Mouse (Mus musculus): ENCODE data around the gene Gm13279.
A peak's percentile ranks its signal among the peaks of the same experiment; 100 is the strongest.
"Not testable (repeated sequence)": the region's sequence is repeated elsewhere in the genome, so short reads cannot be mapped to it uniquely, and the experiment has no call there.

Gene Gm13279

GRCm38 (mm10) chr4:88797097-88797496 is at the start of gene Gm13279:
TSS of gene Gm13279 (plus strand) at chr4:88797397.
- not testable (repeated sequence) for DNase-seq

GRCm38 (mm10) chr4:88749926-88750325 is 47.3 kb upstream of the Gm13279 start:
- DNase-seq = no peak

GRCm38 (mm10) chr4:88754818-88755340 is 42.3 kb upstream of the Gm13279 start, which contains the start of gene Gm13271:
TSS of gene Gm13271 (plus strand) at chr4:88754868.
- peak; percentile 69 to 77 for DNase-seq

- peak in 1 of 2 experiments; percentile 27 for DNase-seq
These were observed 40.4 kb upstream of the Gm13279 start for GRCm38 (mm10) chr4:88756581-88757513.

- DNase-seq = peak; percentile 87 to 93
These were observed 39.6 kb upstream of the Gm13279 start for GRCm38 (mm10) chr4:88757628-88758031.

- DNase-seq = not testable (repeated sequence)
These were observed 38.4 kb upstream of the Gm13279 start for GRCm38 (mm10) chr4:88758751-88759150.

- peak in 1 of 2 experiments; percentile 48 for DNase-seq
These were observed 37.5 kb upstream of the Gm13279 start, which contains the start of gene Gm13283 for GRCm38 (mm10) chr4:88759610-88760268. TSS of gene Gm13283 (plus strand) at chr4:88760119.

- peak; percentile 73 to 76 for DNase-seq
These were observed 36.8 kb upstream of the Gm13279 start for GRCm38 (mm10) chr4:88760431-88760830.

- DNase-seq = peak; percentile 65 to 74
These were observed 35.4 kb upstream of the Gm13279 start for GRCm38 (mm10) chr4:88761776-88762175.

GRCm38 (mm10) chr4:88762341-88762740 is 34.9 kb upstream of the Gm13279 start:
- peak in 1 of 2 experiments; percentile 33 for DNase-seq

- DNase-seq = peak; percentile 55 to 60
These were observed 33.7 kb upstream of the Gm13279 start for GRCm38 (mm10) chr4:88763384-88764018.

- DNase-seq = not testable (repeated sequence)
These were observed 23.7 kb upstream of the Gm13279 start, which contains the start of gene Gm13290 for GRCm38 (mm10) chr4:88773534-88773933. TSS of gene Gm13290 (plus strand) at chr4:88773834.

- not testable (repeated sequence) for DNase-seq
These were observed 20.6 kb upstream of the Gm13279 start, which contains the start of gene Gm13289 for GRCm38 (mm10) chr4:88776622-88777021. TSS of gene Gm13289 (plus strand) at chr4:88776922.

- DNase-seq = not testable (repeated sequence)
These were observed 17.6 kb upstream of the Gm13279 start, which contains the start of gene Gm13272 for GRCm38 (mm10) chr4:88779550-88779949. TSS of gene Gm13272 (plus strand) at chr4:88779850.

- DNase-seq = peak in 1 of 2 experiments; percentile 20
These were observed 16.9 kb upstream of the Gm13279 start for GRCm38 (mm10) chr4:88780320-88780719.

GRCm38 (mm10) chr4:88781831-88782230 is 15.4 kb upstream of the Gm13279 start, which contains the start of gene Ifnz:
TSS of gene Ifnz (plus strand) at chr4:88782131.
- not testable (repeated sequence) for DNase-seq

- DNase-seq = peak in 1 of 2 experiments; percentile 19
These were observed 14.9 kb upstream of the Gm13279 start for GRCm38 (mm10) chr4:88782335-88782734.

GRCm38 (mm10) chr4:88785409-88785808 is 11.8 kb upstream of the Gm13279 start, which contains the start of gene Gm13276:
TSS of gene Gm13276 (plus strand) at chr4:88785709.
- not testable (repeated sequence) for DNase-seq

GRCm38 (mm10) chr4:88788402-88788801 is 8.8 kb upstream of the Gm13279 start, which contains the start of gene Gm13277:
TSS of gene Gm13277 (plus strand) at chr4:88788632.
- DNase-seq = peak; percentile 75 to 78

- DNase-seq = not testable (repeated sequence)
These were observed 5.9 kb upstream of the Gm13279 start, which contains the start of gene Gm13278 for GRCm38 (mm10) chr4:88791250-88791649. TSS of gene Gm13278 (plus strand) at chr4:88791550.

GRCm38 (mm10) chr4:88793936-88794675 is 3.1 kb upstream of the Gm13279 start, which contains the start of gene Gm13275:
TSS of gene Gm13275 (plus strand) at chr4:88794487.
- peak; percentile 49 to 74 for DNase-seq
